Mouse (Mus musculus) olfactory bulb, adult 2 months (tissue): ENCODE measurements around the gene Usp12.

Source experiments
- CTCF ChIP-seq: fragments of 200-500 bp; IDR thresholded peaks from 2 replicates; pipeline ENCODE4 v1.5.1; 2012; ENCODE audit warnings: low read depth, mild to moderate bottlenecking, low read length, moderate library complexity; ENCODE audit not compliant: insufficient read depth
- POLR2A ChIP-seq: fragments of 200-500 bp; IDR thresholded peaks from 2 replicates; pipeline ENCODE4 v1.6.1; 2012; ENCODE audit warnings: mild to moderate bottlenecking, low read depth, low read length, moderate library complexity; ENCODE audit not compliant: insufficient read depth

GRCm38 (mm10) chr5:146795728-146796127, 922 bp upstream of the Usp12 start:
- no peak for TF ChIP-seq CTCF
- no peak for TF ChIP-seq POLR2A
